Mouse (Mus musculus): Measurements from ENCODE around the gene Neu1. TPM values are rescaled to one million over a fixed set of nuclear protein-coding genes. Genes with fewer than 3 reads are reported as not detected.

The Neu1 gene
- polyA plus RNA-seq, 1 experiment = 82.3 TPM

GRCm38 (mm10) chr17:34975581-34976492 lies 44.8 kb downstream of the Neu1 start:
- WGBS = 94% methylated on average over 3 of the region's 3 CpGs
- Histone ChIP-seq H3K4me3 (ENCODE audit: control insufficient read depth, insufficient read depth, low read length) (no peak overlapping the region), H3K27ac (ENCODE audit: control insufficient read depth, insufficient read depth, low read length) (no peak overlapping the region), H3K36me3 (ENCODE audit: control insufficient read depth, insufficient read depth, low read length) (no peaks in the 10 kb centered on the region), H3K27me3 (ENCODE audit: control insufficient read depth, insufficient read depth, low read length) (peaks cover 5% of the 10 kb centered on the region; the same call in 1 of the 2 replicates), H3K4me1 (replicated peaks; ENCODE audit: control insufficient read depth, insufficient read depth, low read length) (peaks cover 4% of the 10 kb centered on the region)
- no peak for TF ChIP-seq CTCF (IDR thresholded peaks at IDR 0.05; ENCODE audit: borderline replicate concordance, control insufficient read depth, extremely low read depth, insufficient read depth, low read length, poor library complexity)
- TF ChIP-seq POLR2A (IDR thresholded peaks at IDR 0.05; ENCODE audit: control insufficient read depth, extremely low read depth, insufficient read depth, low read length, poor library complexity) = no peak
- no peak for DNase-seq

DNA sequence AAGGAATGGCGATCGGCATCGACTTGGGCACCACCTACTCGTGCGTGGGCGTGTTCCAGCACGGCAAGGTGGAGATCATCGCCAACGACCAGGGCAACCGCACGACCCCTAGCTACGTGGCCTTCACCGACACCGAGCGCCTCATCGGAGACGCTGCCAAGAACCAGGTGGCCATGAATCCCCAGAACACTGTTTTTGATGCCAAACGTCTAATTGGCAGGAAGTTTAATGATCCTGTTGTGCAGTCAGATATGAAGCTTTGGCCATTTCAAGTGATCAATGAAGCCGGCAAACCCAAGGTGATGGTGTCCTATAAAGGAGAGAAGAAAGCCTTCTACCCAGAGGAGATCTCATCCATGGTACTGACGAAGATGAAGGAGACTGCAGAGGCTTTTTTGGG lies 45.9 kb downstream of the Neu1 start:
- TF ChIP-seq CTCF (IDR thresholded peaks at IDR 0.05; ENCODE audit: borderline replicate concordance, control insufficient read depth, extremely low read depth, insufficient read depth, low read length, poor library complexity) (no peak), POLR2A (IDR thresholded peaks at IDR 0.05; ENCODE audit: control insufficient read depth, extremely low read depth, insufficient read depth, low read length, poor library complexity) (no peak)
- 98% methylated on average over 20 of the region's 20 CpGs for WGBS
- peaks cover 6% of the 10 kb centered on the region for H3K4me1 ChIP-seq (replicated peaks; ENCODE audit: control insufficient read depth, insufficient read depth, low read length)

DNA sequence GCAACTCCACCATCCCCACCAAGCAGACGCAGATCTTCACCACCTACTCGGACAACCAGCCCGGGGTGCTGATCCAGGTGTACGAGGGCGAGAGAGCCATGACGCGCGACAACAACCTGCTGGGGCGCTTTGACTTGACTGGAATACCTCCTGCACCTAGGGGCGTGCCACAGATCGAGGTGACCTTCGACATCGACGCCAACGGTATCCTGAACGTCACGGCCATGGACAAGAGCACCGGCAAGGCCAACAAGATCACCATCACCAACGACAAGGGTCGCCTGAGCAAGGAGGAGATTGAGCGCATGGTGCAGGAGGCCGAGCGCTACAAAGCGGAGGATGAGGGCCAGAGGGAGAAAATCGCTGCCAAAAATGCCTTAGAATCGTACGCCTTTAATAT lies 47.2 kb downstream of the Neu1 start:
- no peak overlapping the region for H3K27ac ChIP-seq (ENCODE audit: control insufficient read depth, insufficient read depth, low read length)
- WGBS = 96% methylated on average over 27 of the region's 27 CpGs
- no peaks in the 10 kb centered on the region for H3K36me3 ChIP-seq (ENCODE audit: control insufficient read depth, insufficient read depth, low read length)
- H3K4me3 ChIP-seq (ENCODE audit: control insufficient read depth, insufficient read depth, low read length) = no peak overlapping the region
- H3K27me3 ChIP-seq (ENCODE audit: control insufficient read depth, insufficient read depth, low read length) = no peaks in the 10 kb centered on the region
- TF ChIP-seq POLR2A (IDR thresholded peaks at IDR 0.05; ENCODE audit: control insufficient read depth, extremely low read depth, insufficient read depth, low read length, poor library complexity) (no peak), CTCF (IDR thresholded peaks at IDR 0.05; ENCODE audit: borderline replicate concordance, control insufficient read depth, extremely low read depth, insufficient read depth, low read length, poor library complexity) (no peak)
- peaks cover 5% of the 10 kb centered on the region for H3K4me1 ChIP-seq (replicated peaks; ENCODE audit: control insufficient read depth, insufficient read depth, low read length)
- DNase-seq = no peak

More for the DNA sequence above, 45.9 kb downstream of the Neu1 start:
- Histone ChIP-seq H3K27me3 (ENCODE audit: control insufficient read depth, insufficient read depth, low read length) (peaks cover 5% of the 10 kb centered on the region; the same call in 1 of the 2 replicates), H3K4me3 (ENCODE audit: control insufficient read depth, insufficient read depth, low read length) (no peak overlapping the region), H3K36me3 (ENCODE audit: control insufficient read depth, insufficient read depth, low read length) (no peaks in the 10 kb centered on the region), H3K27ac (ENCODE audit: control insufficient read depth, insufficient read depth, low read length) (no peak overlapping the region)
- no peak for DNase-seq

- TF ChIP-seq POLR2A (IDR thresholded peaks at IDR 0.05; ENCODE audit: control insufficient read depth, extremely low read depth, insufficient read depth, low read length, poor library complexity) = no peak
- TF ChIP-seq CTCF (IDR thresholded peaks at IDR 0.05; ENCODE audit: borderline replicate concordance, control insufficient read depth, extremely low read depth, insufficient read depth, low read length, poor library complexity) = no peak
- Histone ChIP-seq H3K4me1 (replicated peaks; ENCODE audit: control insufficient read depth, insufficient read depth, low read length) (peaks cover 5% of the 10 kb centered on the region), H3K27me3 (ENCODE audit: control insufficient read depth, insufficient read depth, low read length) (no peaks in the 10 kb centered on the region), H3K36me3 (ENCODE audit: control insufficient read depth, insufficient read depth, low read length) (no peaks in the 10 kb centered on the region), H3K4me3 (ENCODE audit: control insufficient read depth, insufficient read depth, low read length) (no peak overlapping the region), H3K27ac (ENCODE audit: control insufficient read depth, insufficient read depth, low read length) (no peak overlapping the region)
- 93% methylated on average over 4 of the region's 4 CpGs for WGBS
- no peak for DNase-seq
Measured at GRCm38 (mm10) chr17:34979631-34980030, 48.6 kb downstream of the Neu1 start.

GRCm38 (mm10) chr17:34980655-34981054 lies 49.6 kb downstream of the Neu1 start:
- no peak overlapping the region; the same call in 1 of the 2 replicates for H3K4me3 ChIP-seq (ENCODE audit: control insufficient read depth, insufficient read depth, low read length)
- TF ChIP-seq CTCF (IDR thresholded peaks at IDR 0.05; ENCODE audit: borderline replicate concordance, control insufficient read depth, extremely low read depth, insufficient read depth, low read length, poor library complexity) = no peak
- TF ChIP-seq POLR2A (IDR thresholded peaks at IDR 0.05; ENCODE audit: control insufficient read depth, extremely low read depth, insufficient read depth, low read length, poor library complexity) = no peak
- peak; percentile 47 for DNase-seq

DNA sequence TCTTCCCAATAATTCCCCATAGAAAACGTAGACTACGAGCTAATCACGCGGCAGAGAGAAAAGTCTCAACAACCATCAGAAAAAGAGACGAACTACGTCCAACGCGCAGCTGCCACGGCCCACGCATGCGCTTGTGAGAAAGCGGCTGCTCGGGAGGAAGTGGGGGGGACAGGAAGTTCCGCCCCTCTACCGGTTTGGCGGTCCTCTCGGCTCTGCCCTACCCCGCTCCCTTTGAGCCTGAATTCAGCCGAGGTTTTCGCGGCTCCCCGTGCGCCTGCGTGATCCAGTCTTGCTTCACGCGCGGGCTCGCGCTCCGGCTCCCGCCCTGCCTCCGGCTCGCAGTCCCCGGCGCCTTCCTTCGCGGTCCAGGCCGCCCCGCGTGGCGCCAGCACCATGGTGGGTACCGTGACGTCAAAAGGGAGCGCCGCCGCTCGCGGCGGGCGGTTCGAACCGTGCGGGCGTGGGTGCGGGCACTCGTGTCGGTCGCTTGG lies 50.7 kb downstream of the Neu1 start, which contains the start of gene Lsm2:
Gene Lsm2 (plus strand): TSS at position 173 of the 491 bp plus-strand sequence.
- Histone ChIP-seq H3K27me3 (ENCODE audit: control insufficient read depth, insufficient read depth, low read length) (no peaks in the 10 kb centered on the region), H3K36me3 (ENCODE audit: control insufficient read depth, insufficient read depth, low read length) (peaks cover 13% of the 10 kb centered on the region), H3K4me1 (replicated peaks; ENCODE audit: control insufficient read depth, insufficient read depth, low read length) (peaks cover 5% of the 10 kb centered on the region), H3K4me3 (ENCODE audit: control insufficient read depth, insufficient read depth, low read length) (peak within 1 kb of the TSS; percentile 69), H3K27ac (ENCODE audit: control insufficient read depth, insufficient read depth, low read length) (peak within 1 kb of the TSS; percentile 62)
- WGBS = 1% methylated on average over 58 of the region's 58 CpGs
- peak; percentile 91 for DNase-seq
- peak; percentile 54; the same call in 1 of the 2 replicates for TF ChIP-seq CTCF (IDR thresholded peaks at IDR 0.05; ENCODE audit: borderline replicate concordance, control insufficient read depth, extremely low read depth, insufficient read depth, low read length, poor library complexity)
- TF ChIP-seq POLR2A (IDR thresholded peaks at IDR 0.05; ENCODE audit: control insufficient read depth, extremely low read depth, insufficient read depth, low read length, poor library complexity) = peak; percentile 61

More at GRCm38 (mm10) chr17:34980655-34981054, 49.6 kb downstream of the Neu1 start:
- H3K36me3 ChIP-seq (ENCODE audit: control insufficient read depth, insufficient read depth, low read length) = peaks cover 3% of the 10 kb centered on the region
- peaks cover 5% of the 10 kb centered on the region for H3K4me1 ChIP-seq (replicated peaks; ENCODE audit: control insufficient read depth, insufficient read depth, low read length)
- H3K27me3 ChIP-seq (ENCODE audit: control insufficient read depth, insufficient read depth, low read length) = no peaks in the 10 kb centered on the region
- WGBS = 18% methylated on average over 2 of the region's 2 CpGs
- peak overlapping the region; percentile 61; the same call in 1 of the 2 replicates for H3K27ac ChIP-seq (ENCODE audit: control insufficient read depth, insufficient read depth, low read length)

Data from thymus, adult 2 months (tissue).